Mouse (Mus musculus): ENCODE data around the gene Lsm10.

DNA sequence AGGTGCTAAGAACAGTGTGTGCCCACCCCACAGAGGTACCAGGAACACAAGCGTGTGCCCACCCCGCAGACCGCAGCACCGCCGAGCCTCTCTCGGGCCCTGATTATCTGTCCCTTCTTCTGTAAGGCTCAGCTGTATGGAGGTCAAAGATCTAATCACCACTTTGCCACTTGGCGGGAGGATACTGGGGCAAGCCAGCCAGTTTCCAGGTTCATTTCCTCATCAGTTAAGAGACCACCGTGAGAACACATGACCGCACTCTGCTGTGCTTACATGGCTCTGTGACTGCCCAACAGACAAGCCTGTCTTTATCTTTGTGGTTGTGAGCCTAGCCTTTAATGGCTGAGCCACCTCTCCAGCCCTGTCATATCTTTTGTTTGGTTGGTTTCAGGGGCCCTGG, 13.4 kb upstream of the Lsm10 start:
- TF ChIP-seq GATA1 (IDR thresholded peaks at IDR 0.05; ENCODE audit: borderline replicate concordance, low read length) (no peak), FLI1 (IDR thresholded peaks at IDR 0.05; ENCODE audit: low read length) (no peak)

Data from megakaryocyte, embryonic 14.5 days (primary cell).